Mouse (Mus musculus): ENCODE data around the gene Ywhag. TPM values are rescaled to one million over a fixed set of nuclear protein-coding genes. Genes with fewer than 3 reads are reported as not detected.

Gene Ywhag
- polyA plus RNA-seq, 1 experiment from 2014 or later, result 193 TPM

DNA sequence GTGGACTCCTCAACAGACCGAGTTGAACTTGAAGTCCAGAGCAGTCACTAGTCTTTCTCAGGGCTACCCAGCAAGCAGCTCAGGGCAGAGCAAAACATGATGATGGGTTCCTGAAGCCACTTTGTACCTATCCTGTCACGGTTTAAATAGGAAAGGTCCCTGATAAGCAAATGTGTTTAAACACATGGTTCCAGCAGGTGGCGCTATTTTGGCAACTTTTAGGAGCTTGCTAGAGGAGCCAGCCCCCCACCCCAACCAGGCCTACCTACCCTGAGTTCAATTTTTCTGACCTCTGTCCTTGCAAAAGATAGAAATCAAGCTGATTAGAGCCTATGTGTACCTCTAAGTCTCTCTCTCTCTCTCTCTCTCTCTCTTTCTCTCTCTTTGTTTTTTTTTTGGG is 36.4 kb downstream of the Ywhag start:
- H3K4me2 ChIP-seq (replicated peaks; ENCODE audit: low read depth, low read length), result no peak overlapping the region
- no peaks in the 10 kb centered on the region for H3K9me3 ChIP-seq (ENCODE audit: low read length)
- H3K9ac ChIP-seq (replicated peaks; ENCODE audit: low read length), result no peak overlapping the region
- WGBS, result 17% methylated on average over 3 of the region's 3 CpGs
- H3K4me1 ChIP-seq (ENCODE audit: insufficient read depth, low read length), result peaks cover 4% of the 10 kb centered on the region; the same call in 1 of the 2 replicates
- no peak for ATAC-seq (ENCODE audit: low FRiP score, low TSS enrichment)
- no peaks in the 10 kb centered on the region for H3K27me3 ChIP-seq (ENCODE audit: insufficient read depth, low read length)
- H3K4me3 ChIP-seq (ENCODE audit: low read length), result no peak overlapping the region
- no peaks in the 10 kb centered on the region for H3K36me3 ChIP-seq (ENCODE audit: insufficient read depth, low read length)
- H3K27ac ChIP-seq (ENCODE audit: low read length), result no peak overlapping the region

GRCm38 (mm10) chr5:135894958-135895357 is 39.5 kb downstream of the Ywhag start:
- H3K27ac ChIP-seq (ENCODE audit: low read length), result no peak overlapping the region
- H3K4me3 ChIP-seq (ENCODE audit: low read length), result no peak overlapping the region
- no peaks in the 10 kb centered on the region for H3K9me3 ChIP-seq (ENCODE audit: low read length)
- H3K27me3 ChIP-seq (ENCODE audit: insufficient read depth, low read length), result peaks cover 3% of the 10 kb centered on the region; the same call in 1 of the 2 replicates
- no peak for ATAC-seq (ENCODE audit: low FRiP score, low TSS enrichment)
- H3K9ac ChIP-seq (replicated peaks; ENCODE audit: low read length), result no peak overlapping the region
- 0 out of 2 replicates have a peak, but pooled peaks cover 6% of the 10 kb centered on the region for H3K4me1 ChIP-seq (ENCODE audit: insufficient read depth, low read length)
- 76% methylated on average over 6 of the region's 6 CpGs for WGBS
- no peak overlapping the region for H3K4me2 ChIP-seq (replicated peaks; ENCODE audit: low read depth, low read length)
- no peaks in the 10 kb centered on the region for H3K36me3 ChIP-seq (ENCODE audit: insufficient read depth, low read length)

DNA sequence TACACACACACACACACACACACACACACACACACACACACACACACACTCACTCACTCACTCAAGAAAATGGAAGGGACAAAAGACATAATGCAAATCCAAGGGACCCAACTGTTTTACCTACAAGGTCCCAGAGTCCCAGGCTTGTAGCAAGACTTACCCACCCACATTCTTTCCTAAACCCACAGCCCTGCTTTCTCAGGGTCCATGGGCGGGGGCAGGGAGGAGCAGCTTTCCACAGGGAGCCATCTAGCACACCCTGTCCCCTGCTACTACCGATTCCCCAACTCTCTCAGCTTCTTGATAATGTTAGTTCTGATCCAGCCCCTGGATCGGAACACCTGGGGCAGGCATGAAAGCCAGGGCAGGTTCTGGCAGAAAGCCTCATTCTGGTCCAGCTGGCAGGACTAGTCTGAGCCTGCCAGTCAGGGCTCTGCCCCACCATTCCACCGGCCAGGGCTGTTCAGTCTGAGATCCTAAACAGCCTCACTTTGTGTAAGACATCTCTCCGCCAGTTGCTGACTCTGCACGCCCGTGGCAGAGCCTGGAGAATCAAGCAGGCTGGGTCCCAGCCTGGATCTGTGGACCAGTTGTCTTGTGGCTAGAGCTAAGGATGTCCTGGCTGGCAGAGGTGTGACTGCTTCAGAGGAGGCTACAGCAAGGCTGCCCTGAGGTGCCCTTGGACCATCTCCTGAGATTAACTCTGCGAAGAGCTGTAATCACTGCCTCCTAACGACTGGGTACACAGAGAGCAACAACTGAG is 41.6 kb downstream of the Ywhag start:
- Histone ChIP-seq H3K4me1 (ENCODE audit: insufficient read depth, low read length) (peaks cover 16% of the 10 kb centered on the region), H3K27me3 (ENCODE audit: insufficient read depth, low read length) (peaks cover 12% of the 10 kb centered on the region), H3K27ac (ENCODE audit: low read length) (no peak overlapping the region), H3K9ac (replicated peaks; ENCODE audit: low read length) (no peak overlapping the region), H3K4me2 (replicated peaks; ENCODE audit: low read depth, low read length) (no peak overlapping the region), H3K4me3 (ENCODE audit: low read length) (no peak overlapping the region), H3K36me3 (ENCODE audit: insufficient read depth, low read length) (no peaks in the 10 kb centered on the region), H3K9me3 (ENCODE audit: low read length) (no peaks in the 10 kb centered on the region)
- WGBS, result 40% methylated on average over 9 of the region's 9 CpGs
- no peak; the same call in 1 of the 2 replicates for ATAC-seq (ENCODE audit: low FRiP score, low TSS enrichment)

GRCm38 (mm10) chr5:135890920-135891319 is 43.5 kb downstream of the Ywhag start:
- H3K27me3 ChIP-seq (ENCODE audit: insufficient read depth, low read length), result peaks cover 16% of the 10 kb centered on the region
- WGBS, result 55% methylated on average over 3 of the region's 3 CpGs
- no peaks in the 10 kb centered on the region for H3K36me3 ChIP-seq (ENCODE audit: insufficient read depth, low read length)
- H3K4me2 ChIP-seq (replicated peaks; ENCODE audit: low read depth, low read length), result no peak overlapping the region
- no peak overlapping the region for H3K4me3 ChIP-seq (ENCODE audit: low read length)
- ATAC-seq (ENCODE audit: low FRiP score, low TSS enrichment), result no peak
- no peaks in the 10 kb centered on the region for H3K9me3 ChIP-seq (ENCODE audit: low read length)
- peaks cover 21% of the 10 kb centered on the region for H3K4me1 ChIP-seq (ENCODE audit: insufficient read depth, low read length)
- H3K9ac ChIP-seq (replicated peaks; ENCODE audit: low read length), result no peak overlapping the region
- no peak overlapping the region for H3K27ac ChIP-seq (ENCODE audit: low read length)

DNA sequence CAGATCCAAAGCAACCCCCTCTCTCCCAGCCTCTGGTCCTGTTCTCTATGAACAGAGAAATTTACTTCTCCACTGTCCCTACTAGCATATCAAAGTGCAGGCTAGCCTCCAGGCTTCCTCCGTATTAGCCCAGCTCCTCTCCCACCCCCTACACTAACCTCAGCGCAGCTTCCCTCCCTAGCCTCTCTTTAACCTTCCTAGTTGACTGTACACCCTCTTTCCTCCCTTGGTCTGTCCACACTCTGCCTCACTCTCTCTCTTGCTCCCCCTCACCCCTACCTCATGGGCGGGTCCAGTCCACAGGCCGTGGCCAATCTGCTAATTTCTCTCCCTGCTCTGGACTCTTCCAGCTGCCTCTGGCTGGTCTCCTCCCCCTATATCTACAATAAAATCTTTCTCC is 44.1 kb downstream of the Ywhag start:
- peaks cover 16% of the 10 kb centered on the region for H3K27me3 ChIP-seq (ENCODE audit: insufficient read depth, low read length)

DNA sequence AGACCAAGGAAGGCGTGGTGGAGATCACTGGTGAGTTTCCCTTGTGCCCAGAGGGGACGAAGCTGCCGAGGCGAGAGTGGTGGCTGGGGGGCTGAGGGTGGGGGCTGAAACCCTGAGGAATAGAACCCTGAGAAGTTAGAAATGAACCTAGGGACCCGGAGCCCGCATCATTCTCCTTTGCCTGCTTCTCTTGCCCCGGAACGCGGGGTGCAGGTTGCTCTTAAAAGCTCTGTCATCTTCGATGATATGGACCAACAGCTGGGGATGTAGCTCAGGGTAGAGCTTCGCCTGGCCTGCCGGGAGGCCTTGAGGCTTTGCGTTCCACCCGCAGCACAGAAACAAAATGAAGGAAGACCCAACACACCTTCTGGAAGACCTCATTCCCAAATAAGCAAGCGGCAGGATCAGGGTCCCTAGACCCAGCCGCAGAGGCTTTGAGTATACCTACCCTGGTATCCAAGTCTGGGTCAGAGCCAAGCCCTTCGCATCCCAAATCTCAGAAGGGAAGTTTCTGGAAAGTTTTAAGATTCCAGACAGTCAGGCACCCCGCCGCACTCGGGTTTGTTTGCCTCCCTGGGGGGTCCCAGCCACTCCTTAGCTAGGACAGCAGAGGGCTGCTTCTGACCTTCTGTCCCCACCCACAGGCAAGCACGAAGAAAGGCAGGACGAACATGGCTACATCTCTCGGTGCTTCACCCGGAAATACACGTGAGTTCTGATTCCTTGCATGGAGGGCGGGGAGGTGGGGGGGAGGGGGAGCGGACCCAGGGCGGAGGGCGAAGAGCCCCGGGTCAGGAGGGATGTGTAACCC is 45.8 kb downstream of the Ywhag start:
- peak overlapping the region; percentile 45 for H3K4me3 ChIP-seq (ENCODE audit: low read length)
- 0 out of 2 replicates have a peak overlapping the region, but pooled peaks have one; percentile 24 for H3K27ac ChIP-seq (ENCODE audit: low read length)
- H3K9ac ChIP-seq (replicated peaks; ENCODE audit: low read length), result peak overlapping the region; percentile 55
- 2% methylated on average over 29 of the region's 30 CpGs for WGBS
- peaks cover 16% of the 10 kb centered on the region for H3K27me3 ChIP-seq (ENCODE audit: insufficient read depth, low read length)
- H3K9me3 ChIP-seq (ENCODE audit: low read length), result no peaks in the 10 kb centered on the region
- peaks cover 21% of the 10 kb centered on the region for H3K4me1 ChIP-seq (ENCODE audit: insufficient read depth, low read length)
- ATAC-seq (ENCODE audit: low FRiP score, low TSS enrichment), result no peak
- H3K4me2 ChIP-seq (replicated peaks; ENCODE audit: low read depth, low read length), result peak overlapping the region; percentile 65
- H3K36me3 ChIP-seq (ENCODE audit: insufficient read depth, low read length), result no peaks in the 10 kb centered on the region

More for the DNA sequence above, 44.1 kb downstream of the Ywhag start:
- Histone ChIP-seq H3K9me3 (ENCODE audit: low read length) (no peaks in the 10 kb centered on the region), H3K4me3 (ENCODE audit: low read length) (no peak overlapping the region), H3K4me2 (replicated peaks; ENCODE audit: low read depth, low read length) (no peak overlapping the region), H3K27ac (ENCODE audit: low read length) (no peak overlapping the region), H3K4me1 (ENCODE audit: insufficient read depth, low read length) (peaks cover 21% of the 10 kb centered on the region), H3K9ac (replicated peaks; ENCODE audit: low read length) (no peak overlapping the region), H3K36me3 (ENCODE audit: insufficient read depth, low read length) (no peaks in the 10 kb centered on the region)
- WGBS, result 41% methylated on average over 4 of the region's 4 CpGs
- ATAC-seq (ENCODE audit: low FRiP score, low TSS enrichment), result peak; percentile 33; the same call in 1 of the 2 replicates

DNA sequence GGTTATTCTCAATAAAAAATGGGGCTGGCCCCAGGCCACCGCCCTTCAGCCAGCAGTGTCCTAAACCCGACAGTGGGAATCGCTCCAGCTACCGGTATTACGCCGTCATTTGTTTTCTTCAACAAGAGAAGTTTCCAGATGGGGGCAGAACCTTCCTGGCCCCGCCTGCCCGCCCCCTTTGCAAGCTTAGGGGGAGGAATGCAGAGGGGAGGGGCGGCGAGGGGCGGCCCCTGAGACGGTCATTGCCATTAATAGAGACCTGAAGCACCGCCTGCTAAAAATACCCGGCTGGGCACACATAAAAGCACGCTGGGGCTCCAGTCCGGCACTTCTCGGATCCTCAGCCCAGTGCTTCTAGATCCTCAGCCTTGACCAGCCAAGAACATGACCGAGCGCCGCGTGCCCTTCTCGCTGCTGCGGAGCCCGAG is 46.7 kb downstream of the Ywhag start, which contains the start of gene Hspb1:
Gene Hspb1 (plus strand): TSS at position 245 of the 428 bp plus-strand sequence.
- Histone ChIP-seq H3K36me3 (ENCODE audit: insufficient read depth, low read length) (no peaks in the 10 kb centered on the region), H3K9me3 (ENCODE audit: low read length) (no peaks in the 10 kb centered on the region), H3K4me1 (ENCODE audit: insufficient read depth, low read length) (peaks cover 19% of the 10 kb centered on the region), H3K27ac (ENCODE audit: low read length) (0 out of 2 replicates have a peak within 1 kb of the TSS, but pooled peaks have one; percentile 24), H3K4me3 (ENCODE audit: low read length) (peak within 1 kb of the TSS; percentile 45), H3K9ac (replicated peaks; ENCODE audit: low read length) (peak within 1 kb of the TSS; percentile 55), H3K4me2 (replicated peaks; ENCODE audit: low read depth, low read length) (peak within 1 kb of the TSS; percentile 65), H3K27me3 (ENCODE audit: insufficient read depth, low read length) (peaks cover 16% of the 10 kb centered on the region)
- WGBS, result under 1% methylated on average over 24 of the region's 24 CpGs
- peak; percentile 62 for ATAC-seq (ENCODE audit: low FRiP score, low TSS enrichment)

DNA sequence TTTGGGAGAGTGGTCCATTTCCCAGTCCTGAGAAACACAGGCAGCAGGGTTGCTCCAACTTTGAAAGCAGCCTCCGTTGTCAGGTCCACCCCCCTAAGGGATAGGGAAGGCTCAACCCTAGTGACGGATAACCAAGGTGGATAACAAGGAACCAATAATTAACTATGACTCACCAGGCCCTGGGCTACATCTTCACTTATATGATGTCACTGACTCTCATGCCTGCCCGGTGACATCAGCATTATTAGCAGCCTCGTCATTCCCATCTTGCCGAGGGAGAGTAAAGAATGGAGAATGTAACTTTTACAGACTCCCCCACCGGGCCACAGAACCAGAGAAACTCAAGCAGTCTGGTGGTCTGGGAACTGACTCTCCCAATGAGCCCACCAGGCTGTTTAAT is 49.8 kb downstream of the Ywhag start:
- Histone ChIP-seq H3K27ac (ENCODE audit: low read length) (no peak overlapping the region), H3K9me3 (ENCODE audit: low read length) (no peaks in the 10 kb centered on the region), H3K36me3 (ENCODE audit: insufficient read depth, low read length) (no peaks in the 10 kb centered on the region), H3K4me3 (ENCODE audit: low read length) (no peak overlapping the region), H3K9ac (replicated peaks; ENCODE audit: low read length) (no peak overlapping the region), H3K4me1 (ENCODE audit: insufficient read depth, low read length) (peaks cover 15% of the 10 kb centered on the region), H3K4me2 (replicated peaks; ENCODE audit: low read depth, low read length) (no peak overlapping the region), H3K27me3 (ENCODE audit: insufficient read depth, low read length) (peaks cover 13% of the 10 kb centered on the region)
- no peak for ATAC-seq (ENCODE audit: low FRiP score, low TSS enrichment)
- 71% methylated on average over 6 of the region's 6 CpGs for WGBS

DNA sequence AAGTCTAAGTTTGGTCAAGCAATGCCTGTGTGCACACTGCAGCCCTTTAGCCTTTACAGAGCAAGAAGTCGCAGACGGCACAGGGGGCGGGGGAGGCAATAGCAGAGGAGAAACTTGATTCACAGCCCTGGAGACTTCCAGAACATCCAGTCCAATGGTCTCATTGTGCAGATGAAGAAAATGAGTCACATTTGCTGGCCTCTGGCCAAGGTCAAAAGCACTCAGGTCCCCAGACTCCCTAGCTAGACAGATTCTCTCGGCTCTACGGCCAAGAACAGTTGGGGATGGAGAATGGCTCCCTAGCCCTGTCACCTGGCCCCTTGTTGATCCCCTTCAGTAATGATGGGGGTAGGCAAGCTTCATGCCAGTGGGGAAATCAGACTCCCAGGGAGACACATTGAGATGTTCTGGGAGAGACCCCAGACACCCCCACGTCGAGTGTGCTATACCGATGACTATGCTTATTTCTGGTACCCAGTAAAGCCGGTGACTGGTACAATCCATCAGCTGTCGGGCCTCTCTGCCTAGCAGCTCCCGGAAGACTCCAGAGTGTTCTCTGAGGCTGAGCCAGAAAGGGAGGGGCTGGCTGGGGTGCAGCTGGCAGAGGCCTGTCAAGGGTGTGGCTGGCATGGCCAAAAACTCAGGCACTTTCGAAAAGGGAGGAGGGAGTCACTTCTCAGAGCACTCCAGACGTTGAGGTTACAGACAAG is 54.8 kb downstream of the Ywhag start:
- no peak overlapping the region for H3K27ac ChIP-seq (ENCODE audit: low read length)
- 29% methylated on average over 13 of the region's 13 CpGs for WGBS
- no peaks in the 10 kb centered on the region for H3K27me3 ChIP-seq (ENCODE audit: insufficient read depth, low read length)
- H3K4me3 ChIP-seq (ENCODE audit: low read length), result no peak overlapping the region
- H3K9ac ChIP-seq (replicated peaks; ENCODE audit: low read length), result no peak overlapping the region; the same call in 1 of the 2 replicates
- ATAC-seq (ENCODE audit: low FRiP score, low TSS enrichment), result no peak
- peaks cover 12% of the 10 kb centered on the region for H3K4me1 ChIP-seq (ENCODE audit: insufficient read depth, low read length)
- no peaks in the 10 kb centered on the region for H3K9me3 ChIP-seq (ENCODE audit: low read length)
- no peaks in the 10 kb centered on the region for H3K36me3 ChIP-seq (ENCODE audit: insufficient read depth, low read length)
- no peak overlapping the region for H3K4me2 ChIP-seq (replicated peaks; ENCODE audit: low read depth, low read length)
